Mouse (Mus musculus) G1E (cell line): ENCODE data around the gene Inpp5d. TPM values are rescaled to one million over a fixed set of nuclear protein-coding genes. Genes with fewer than 3 reads are reported as not detected.

ENCODE experiments used
- ATAC-seq: 2 replicates; pipeline ENCODE4 v1.8.0; 2016; ENCODE audit warnings: mild to moderate bottlenecking; ENCODE audit not compliant: insufficient number of reproducible peaks, poor library complexity, low FRiP score, severe bottlenecking; ENCODE audit errors: extremely low read depth
- DNase-seq: peaks from one replicate; pipeline ENCODE4 v3.0.0; 2012; ENCODE audit warnings: low spot score
- H3K27me3 ChIP-seq: 2 replicates; pipeline ENCODE4 v1.6.1; 2012; ENCODE audit warnings: mild to moderate bottlenecking, low read length, inconsistent platforms; ENCODE audit not compliant: insufficient read depth
- H3K36me3 ChIP-seq: replicated peaks from 2 replicates; pipeline ENCODE3; 2012; ENCODE audit warnings: mild to moderate bottlenecking, inconsistent platforms
- H3K4me1 ChIP-seq: 2 replicates; pipeline ENCODE4 v1.6.1; 2012; ENCODE audit warnings: low read depth, low read length, inconsistent platforms, mixed read lengths; ENCODE audit not compliant: insufficient read depth
- H3K4me3 ChIP-seq: 2 replicates; pipeline ENCODE4 v1.5.1; 2012; ENCODE audit warnings: low read depth, mild to moderate bottlenecking, inconsistent platforms, low read length, moderate library complexity, mixed read lengths
- H3K9me3 ChIP-seq: replicated peaks from 2 replicates; pipeline ENCODE4 v1.6.1; 2012; ENCODE audit warnings: inconsistent platforms
- CTCF ChIP-seq: IDR thresholded peaks from 2 replicates; pipeline ENCODE4 v1.5.1; 2012; ENCODE audit warnings: low read depth, low read length, inconsistent platforms, mixed read lengths
- GATA1 ChIP-seq: IDR thresholded peaks from 2 replicates; pipeline ENCODE4 v1.6.1; 2012; ENCODE audit warnings: borderline replicate concordance, low read length, inconsistent platforms, mixed read lengths
- GATA2 ChIP-seq: IDR thresholded peaks from 2 replicates; pipeline ENCODE4 v1.6.1; 2012; ENCODE audit warnings: low read depth, low read length, inconsistent platforms, borderline replicate concordance
- POLR2AphosphoS5 ChIP-seq: IDR thresholded peaks from 2 replicates; pipeline ENCODE4 v1.6.1; 2012; ENCODE audit warnings: low read depth, low read length, inconsistent platforms; ENCODE audit not compliant: insufficient replicate concordance
- TAL1 ChIP-seq: conservative IDR thresholded peaks from 2 replicates; pipeline ENCODE4 v1.6.1; 2012; ENCODE audit warnings: low read depth, low read length, inconsistent platforms, mixed read lengths
- polyA plus RNA-seq: library from polyadenylated mRNA; stranded (reverse); fragments of >175 nt; gene quantifications from 2 replicates; pipeline ENCODE4 v1.2.3, GENCODE M21; 2012
- total RNA-seq, 2 experiments: library from RNA; stranded (forward) in 1 of 2; stranded (reverse) in 1 of 2; fragments of 200-1000 nt in 1 of 2; fragments of >200 nt in 1 of 2; fragmentation: Nextera tagmentation in 1 of 2; gene quantifications; 2 replicates each; pipeline ENCODE4 v1.2.3; 2014 to 2017

Inpp5d gene
- total and polyA plus RNA-seq, 3 experiments: 122 to 238 (median 186) TPM

- Histone ChIP-seq H3K27me3 (peaks cover 38% of the 10 kb centered on the region), H3K4me1 (peaks cover 5% of the 10 kb centered on the region; the same call in 1 of the 2 replicates), H3K4me3 (no peak overlapping the region), H3K9me3 (no peaks in the 10 kb centered on the region), H3K36me3 (no peaks in the 10 kb centered on the region)
- ATAC-seq (no peak), DNase-seq (no peak)
- TF ChIP-seq CTCF: no peak
- TF ChIP-seq GATA1: no peak
- TF ChIP-seq TAL1: no peak
- TF ChIP-seq GATA2: no peak
- no peak for TF ChIP-seq POLR2AphosphoS5
Observed at GRCm38 (mm10) chr1:87580824-87581223, 39.3 kb upstream of the Inpp5d start.

- ATAC-seq: no peak
- peaks cover 39% of the 10 kb centered on the region for H3K27me3 ChIP-seq
- H3K4me1 ChIP-seq: peaks cover under 1% of the 10 kb centered on the region; the same call in 1 of the 2 replicates
- H3K4me3 ChIP-seq: no peak overlapping the region
- DNase-seq: no peak
- H3K9me3 ChIP-seq: no peaks in the 10 kb centered on the region
- no peak for TF ChIP-seq CTCF
- TF ChIP-seq TAL1: no peak
- TF ChIP-seq GATA2: no peak
- no peak for TF ChIP-seq POLR2AphosphoS5
- no peak for TF ChIP-seq GATA1
- no peaks in the 10 kb centered on the region for H3K36me3 ChIP-seq
Observed at GRCm38 (mm10) chr1:87589162-87589561, 30.9 kb upstream of the Inpp5d start.

GRCm38 (mm10) chr1:87589980-87590379, 30.1 kb upstream of the Inpp5d start:
- peaks cover 45% of the 10 kb centered on the region for H3K27me3 ChIP-seq
- TF ChIP-seq POLR2AphosphoS5 (no peak), TAL1 (no peak), GATA2 (no peak), GATA1 (no peak), CTCF (no peak)
- DNase-seq: no peak
- no peaks in the 10 kb centered on the region for H3K9me3 ChIP-seq
- H3K4me1 ChIP-seq: peaks cover 2% of the 10 kb centered on the region; the same call in 1 of the 2 replicates
- H3K36me3 ChIP-seq: no peaks in the 10 kb centered on the region
- H3K4me3 ChIP-seq: no peak overlapping the region
- ATAC-seq: no peak

- no peak for ATAC-seq
- Histone ChIP-seq H3K4me1 (peaks cover 2% of the 10 kb centered on the region; the same call in 1 of the 2 replicates), H3K9me3 (no peaks in the 10 kb centered on the region), H3K27me3 (peaks cover 48% of the 10 kb centered on the region), H3K36me3 (no peaks in the 10 kb centered on the region), H3K4me3 (no peak overlapping the region)
- TF ChIP-seq GATA1 (no peak), CTCF (no peak), GATA2 (no peak), TAL1 (no peak), POLR2AphosphoS5 (no peak)
- DNase-seq: no peak
Observed at GRCm38 (mm10) chr1:87594261-87594660, 25.9 kb upstream of the Inpp5d start.

GRCm38 (mm10) chr1:87594671-87595070, 25.4 kb upstream of the Inpp5d start:
- TF ChIP-seq CTCF: no peak
- no peak for TF ChIP-seq GATA1
- no peak for TF ChIP-seq POLR2AphosphoS5
- no peak for TF ChIP-seq GATA2
- TF ChIP-seq TAL1: no peak
- DNase-seq: no peak
- H3K4me1 ChIP-seq: peaks cover 2% of the 10 kb centered on the region; the same call in 1 of the 2 replicates
- H3K27me3 ChIP-seq: peaks cover 45% of the 10 kb centered on the region
- no peak for ATAC-seq
- no peak overlapping the region for H3K4me3 ChIP-seq
- H3K9me3 ChIP-seq: no peaks in the 10 kb centered on the region
- no peaks in the 10 kb centered on the region for H3K36me3 ChIP-seq

GRCm38 (mm10) chr1:87600533-87600932, 19.6 kb upstream of the Inpp5d start:
- TF ChIP-seq CTCF (no peak), POLR2AphosphoS5 (no peak)
- Histone ChIP-seq H3K4me3 (no peak overlapping the region), H3K9me3 (no peaks in the 10 kb centered on the region), H3K4me1 (no peaks in the 10 kb centered on the region), H3K36me3 (no peaks in the 10 kb centered on the region), H3K27me3 (peaks cover 72% of the 10 kb centered on the region)
- DNase-seq: no peak
- ATAC-seq: no peak

GRCm38 (mm10) chr1:87601801-87602200, 18.3 kb upstream of the Inpp5d start:
- TF ChIP-seq POLR2AphosphoS5 (no peak), GATA1 (no peak)
- Histone ChIP-seq H3K4me3 (no peak overlapping the region), H3K36me3 (no peaks in the 10 kb centered on the region), H3K27me3 (peaks cover 79% of the 10 kb centered on the region), H3K9me3 (no peaks in the 10 kb centered on the region), H3K4me1 (no peaks in the 10 kb centered on the region)
- DNase-seq: no peak
- ATAC-seq: no peak
